Mouse (Mus musculus) MEL (cell line): ENCODE data around the gene Zkscan6. TPM values are rescaled to one million over a fixed set of nuclear protein-coding genes. Genes with fewer than 3 reads are reported as not detected.

ENCODE experiments used
- DNase-seq: peaks from one replicate; pipeline ENCODE4 v3.0.0; 2011; ENCODE audit warnings: low read depth, low spot score
- H3K27ac ChIP-seq: 2 replicates; pipeline ENCODE4 v1.5.1; 2012; ENCODE audit warnings: low read depth, mild to moderate bottlenecking, control low read depth, low read length, moderate library complexity; ENCODE audit not compliant: control insufficient read depth
- H3K27me3 ChIP-seq, 2 experiments: fragments of 150-350 bp in 1 of 2; sonication (generic) in 1 of 2; 2 replicates each; pipeline ENCODE4 v1.6.1; 2012; ENCODE audit warnings: low read length in 2 of 2, mild to moderate bottlenecking in 2 of 2, improper control_type of control experiment in 1 of 2, moderate library complexity in 1 of 2; ENCODE audit not compliant: insufficient read depth in 2 of 2, control insufficient read depth in 1 of 2
- H3K36me3 ChIP-seq, 2 experiments: 2 replicates each; pipeline ENCODE4 v1.6.1; 2012 to 2014; ENCODE audit warnings: low read length in 2 of 2, improper control_type of control experiment in 1 of 2, inconsistent platforms in 1 of 2, mild to moderate bottlenecking in 1 of 2; ENCODE audit not compliant: insufficient read depth in 2 of 2, control insufficient read depth in 1 of 2
- H3K4me1 ChIP-seq, 2 experiments: fragments of 150-350 bp in 1 of 2; sonication (generic) in 1 of 2; 2 replicates each; pipeline ENCODE4 v1.6.1; 2012; ENCODE audit warnings: low read length in 2 of 2, improper control_type of control experiment in 1 of 2, mild to moderate bottlenecking in 1 of 2; ENCODE audit not compliant: insufficient read depth in 2 of 2, control insufficient read depth in 1 of 2
- H3K4me3 ChIP-seq, 2 experiments: fragments of 150-350 bp in 1 of 2; sonication (generic) in 1 of 2; 2 replicates each; pipeline ENCODE4 v1.5.1; 2012; ENCODE audit warnings: low read depth in 2 of 2, low read length in 2 of 2, mild to moderate bottlenecking in 2 of 2, moderate library complexity in 2 of 2, control low read depth in 1 of 2, improper control_type of control experiment in 1 of 2; ENCODE audit not compliant: control insufficient read depth in 1 of 2, insufficient read depth in 1 of 2
- H3K79me2 ChIP-seq: 2 replicates; pipeline ENCODE4 v1.6.1; 2012; ENCODE audit warnings: mild to moderate bottlenecking, low read length, moderate library complexity; ENCODE audit not compliant: control insufficient read depth, poor library complexity, insufficient read depth
- H3K9ac ChIP-seq: 2 replicates; pipeline ENCODE4 v1.6.1; 2012; ENCODE audit warnings: low read depth, mild to moderate bottlenecking, control low read depth, low read length, moderate library complexity; ENCODE audit not compliant: control insufficient read depth, poor library complexity, severe bottlenecking
- H3K9me3 ChIP-seq: fragments of 150-350 bp; sonication (generic); replicated peaks from 2 replicates; pipeline ENCODE4 v1.6.1; 2012; ENCODE audit warnings: mild to moderate bottlenecking, low read length, improper control_type of control experiment, moderate library complexity; ENCODE audit not compliant: insufficient read depth
- CHD2 ChIP-seq: IDR thresholded peaks from 2 replicates; pipeline ENCODE4 v1.6.1; 2011; ENCODE audit warnings: low read length, improper control_type of control experiment
- CTCF ChIP-seq, 3 experiments: IDR thresholded peaks in 2 of 3; conservative IDR thresholded peaks in 1 of 3; 2 replicates each; pipeline ENCODE4 v1.5.1; 2011 to 2012; ENCODE audit warnings: low read length in 3 of 3, low read depth in 2 of 3, mild to moderate bottlenecking in 2 of 3, improper control_type of control experiment in 1 of 3, inconsistent platforms in 1 of 3, mixed read lengths in 1 of 3, moderate library complexity in 1 of 3; ENCODE audit not compliant: control insufficient read depth in 1 of 3, insufficient read depth in 1 of 3, poor library complexity in 1 of 3, severe bottlenecking in 1 of 3
- E2F4 ChIP-seq: IDR thresholded peaks from 2 replicates; pipeline ENCODE4 v1.6.1; 2011; ENCODE audit warnings: low read depth, low read length, improper control_type of control experiment, borderline replicate concordance
- ELF1 ChIP-seq: IDR thresholded peaks from 2 replicates; pipeline ENCODE4 v1.6.1; 2014; ENCODE audit warnings: low read depth, mild to moderate bottlenecking, inconsistent platforms, low read length, improper control_type of control experiment, moderate library complexity
- EP300 ChIP-seq, 2 experiments: IDR thresholded peaks; 2 replicates each; pipeline ENCODE4 v1.6.1; 2011; ENCODE audit warnings: improper control_type of control experiment in 2 of 2, low read length in 2 of 2, low read depth in 1 of 2, mild to moderate bottlenecking in 1 of 2
- GATA1 ChIP-seq: IDR thresholded peaks from 2 replicates; pipeline ENCODE4 v1.6.1; 2011; ENCODE audit warnings: low read depth, low read length, improper control_type of control experiment
- MAFK ChIP-seq: IDR thresholded peaks from 2 replicates; pipeline ENCODE4 v1.6.1; 2011; ENCODE audit warnings: low read depth, mild to moderate bottlenecking, low read length, improper control_type of control experiment, borderline replicate concordance
- MAX ChIP-seq: IDR thresholded peaks from 2 replicates; pipeline ENCODE4 v1.6.1; 2011; ENCODE audit warnings: low read length, improper control_type of control experiment
- MAZ ChIP-seq: IDR thresholded peaks from 2 replicates; pipeline ENCODE4 v1.6.1; 2012; ENCODE audit warnings: low read depth, mild to moderate bottlenecking, inconsistent platforms, low read length, improper control_type of control experiment
- MXI1 ChIP-seq: IDR thresholded peaks from 2 replicates; pipeline ENCODE4 v1.6.1; 2011; ENCODE audit warnings: mild to moderate bottlenecking, low read depth, low read length, improper control_type of control experiment
- MYB ChIP-seq: IDR thresholded peaks from 2 replicates; pipeline ENCODE4 v1.6.1; 2011; ENCODE audit warnings: mild to moderate bottlenecking, low read depth, low read length, improper control_type of control experiment
- MYC ChIP-seq: IDR thresholded peaks from 2 replicates; pipeline ENCODE4 v1.6.1; 2011; ENCODE audit warnings: low read depth, mild to moderate bottlenecking, low read length, improper control_type of control experiment, moderate library complexity
- NRF1 ChIP-seq: IDR thresholded peaks from 2 replicates; pipeline ENCODE4 v1.6.1; 2014; ENCODE audit warnings: low read depth, mild to moderate bottlenecking, inconsistent platforms, low read length, improper control_type of control experiment, moderate library complexity; ENCODE audit not compliant: poor library complexity, insufficient read depth, severe bottlenecking
- POLR2A ChIP-seq, 2 experiments: IDR thresholded peaks; 2 replicates each; pipeline ENCODE4 v1.6.1; 2011 to 2012; ENCODE audit warnings: low read length in 2 of 2, mild to moderate bottlenecking in 2 of 2, control low read depth in 1 of 2, improper control_type of control experiment in 1 of 2, low read depth in 1 of 2, moderate library complexity in 1 of 2; ENCODE audit not compliant: control insufficient read depth in 1 of 2, insufficient read depth in 1 of 2, poor library complexity in 1 of 2
- POLR2AphosphoS2 ChIP-seq: IDR thresholded peaks from 2 replicates; pipeline ENCODE4 v1.6.1; 2011; ENCODE audit warnings: low read length, improper control_type of control experiment
- POLR2AphosphoS5 ChIP-seq: IDR thresholded peaks from 2 replicates; pipeline ENCODE4 v1.6.1; 2012; ENCODE audit warnings: low read depth, borderline replicate concordance, mild to moderate bottlenecking, inconsistent platforms, low read length, moderate library complexity, mixed read lengths
- SMC3 ChIP-seq: IDR thresholded peaks from 2 replicates; pipeline ENCODE4 v1.6.1; 2011; ENCODE audit warnings: low read depth, low read length, improper control_type of control experiment
- TCF12 ChIP-seq: IDR thresholded peaks from 2 replicates; pipeline ENCODE4 v1.6.1; 2014; ENCODE audit warnings: low read depth, mild to moderate bottlenecking, inconsistent platforms, low read length, improper control_type of control experiment, moderate library complexity
- USF1 ChIP-seq: IDR thresholded peaks from 2 replicates; pipeline ENCODE4 v1.6.1; 2014; ENCODE audit warnings: low read depth, mild to moderate bottlenecking, inconsistent platforms, low read length, improper control_type of control experiment, moderate library complexity
- ZC3H11A ChIP-seq: IDR thresholded peaks from 2 replicates; pipeline ENCODE4 v1.6.1; 2012; ENCODE audit warnings: low read depth, mild to moderate bottlenecking, inconsistent platforms, low read length, improper control_type of control experiment
- ZMIZ1 ChIP-seq: IDR thresholded peaks from 2 replicates; pipeline ENCODE4 v1.6.1; 2012; ENCODE audit warnings: low read depth, mild to moderate bottlenecking, inconsistent platforms, low read length, improper control_type of control experiment, moderate library complexity
- polyA plus RNA-seq, 2 experiments: library from polyadenylated mRNA; stranded (reverse) in 1 of 2; unstranded in 1 of 2; fragments of >175 nt in 1 of 2; fragments of >200 nt in 1 of 2; gene quantifications; 2 replicates each; pipeline versions ENCODE4 v1.2.1 to v1.2.4; 2012; ENCODE audit warnings: low replicate concordance in 2 of 2, low read depth in 1 of 2; ENCODE audit not compliant: insufficient read length in 2 of 2, insufficient read depth in 1 of 2, missing spikeins in 1 of 2
- total RNA-seq: library from RNA; depleted of rRNA; stranded (reverse); fragments of 300-350 nt; gene quantifications from 2 replicates; pipeline ENCODE4 v1.2.3, GENCODE M21; 2012

Gene Zkscan6
- total and polyA plus RNA-seq, 3 experiments = 12.0 to 18.1 TPM; not detected in 1

- H3K27ac ChIP-seq = peak overlapping the region; percentile 77
- H3K27me3 ChIP-seq = no peaks in the 10 kb centered on the region
- H3K4me3 ChIP-seq = peak overlapping the region; percentile 75 to 93
- H3K9ac ChIP-seq = peak overlapping the region; percentile 76
- H3K9me3 ChIP-seq = no peaks in the 10 kb centered on the region
- peaks cover 0 to 22% of the 10 kb centered on the region in 2 experiments; a peak in 2 of 4 replicates for H3K36me3 ChIP-seq
- TF ChIP-seq ZMIZ1 (no peak), MAX (peak; percentile 34; the same call in 1 of the 2 replicates), CTCF (IDR thresholded peaks at IDR 0.05 in 2 of 3, conservative IDR thresholded peaks at IDR 0.05 in 1 of 3; ENCODE audit: control insufficient read depth in 1 of 3, insufficient read depth in 1 of 3, low read depth in 2 of 3, low read length in 3 of 3, poor library complexity in 1 of 3, severe bottlenecking in 1 of 3) (no peak), MAFK (no peak), POLR2A (IDR thresholded peaks at IDR 0.05; ENCODE audit: control insufficient read depth in 1 of 2, insufficient read depth in 1 of 2, low read depth in 1 of 2, low read length in 2 of 2, poor library complexity in 1 of 2) (no peak), MXI1 (0 out of 2 replicates have a peak, but pooled peaks have one; percentile 47), SMC3 (no peak), USF1 (no peak), POLR2AphosphoS2 (no peak), TCF12 (no peak), MAZ (no peak; the same call in 1 of the 2 replicates), MYB (no peak), POLR2AphosphoS5 (no peak), ELF1 (no peak), E2F4 (no peak), NRF1 (no peak), GATA1 (no peak), MYC (no peak)
- H3K4me1 ChIP-seq = peaks cover 4 to 11% of the 10 kb centered on the region in 2 experiments; a peak in 3 of 4 replicates
- DNase-seq = peak; percentile 27
- H3K79me2 ChIP-seq = peaks cover 22% of the 10 kb centered on the region
These were observed 626 bp downstream of the Zkscan6 start for GRCm38 (mm10) chr11:65807601-65808000.

GRCm38 (mm10) chr11:65812088-65812487 is 5.1 kb downstream of the Zkscan6 start:
- no peak for TF ChIP-seq MAZ
- TF ChIP-seq ZC3H11A = no peak
- TF ChIP-seq EP300 (IDR thresholded peaks at IDR 0.05; ENCODE audit: low read depth in 1 of 2, low read length in 2 of 2) = no peak
- TF ChIP-seq CHD2 = no peak
- no peaks in the 10 kb centered on the region for H3K9me3 ChIP-seq
- H3K4me3 ChIP-seq = no peak overlapping the region
- peaks cover 2 to 11% of the 10 kb centered on the region in 2 experiments; a peak in 3 of 4 replicates for H3K4me1 ChIP-seq
- peaks cover 11 to 20% of the 10 kb centered on the region in 2 experiments for H3K36me3 ChIP-seq
- no peak for DNase-seq
- H3K79me2 ChIP-seq = peaks cover 22% of the 10 kb centered on the region
- no peaks in the 10 kb centered on the region for H3K27me3 ChIP-seq
- H3K9ac ChIP-seq = no peak overlapping the region
- no peak overlapping the region for H3K27ac ChIP-seq
